Mouse (Mus musculus): Measurements from ENCODE around the gene Hnrnpa3. TPM values are rescaled to one million over a fixed set of nuclear protein-coding genes. Genes with fewer than 3 reads are reported as not detected.
"Not testable (repeated sequence)": the region's sequence is repeated elsewhere in the genome, so short reads cannot be mapped to it uniquely, and the experiment has no call there.

Gene Hnrnpa3
- polyA plus RNA-seq, 1 experiment from 2014 or later, result 254 TPM

- 92% methylated on average over 14 of the region's 14 CpGs for WGBS
- H3K4me2 ChIP-seq (ENCODE audit: low read depth, low read length); ATAC-seq: not testable (repeated sequence)
Measured at GRCm38 (mm10) chr2:75634431-75634830, 24.6 kb upstream of the Hnrnpa3 start.

GRCm38 (mm10) chr2:75636261-75637054 is 22.6 kb upstream of the Hnrnpa3 start:
- Histone ChIP-seq H3K4me3 (ENCODE audit: low read length) (no peak overlapping the region), H3K4me1 (ENCODE audit: control insufficient read depth, insufficient read depth, low read length) (peaks cover 8% of the 10 kb centered on the region), H3K27me3 (replicated peaks; ENCODE audit: control insufficient read depth, insufficient read depth, low read length) (no peaks in the 10 kb centered on the region), H3K36me3 (ENCODE audit: control insufficient read depth, insufficient read depth, low read length) (no peaks in the 10 kb centered on the region), H3K27ac (ENCODE audit: low read length) (no peak overlapping the region), H3K4me2 (ENCODE audit: low read depth, low read length) (no peak overlapping the region), H3K9ac (ENCODE audit: low read depth, low read length) (no peak overlapping the region), H3K9me3 (ENCODE audit: control insufficient read depth, low read length) (no peaks in the 10 kb centered on the region)
- ATAC-seq, result 0 out of 2 replicates have a peak, but pooled peaks have one; percentile 3
- 70% methylated on average over 6 of the region's 6 CpGs for WGBS

More at GRCm38 (mm10) chr2:75634431-75634830, 24.6 kb upstream of the Hnrnpa3 start:
- not testable (repeated sequence) for H3K36me3 ChIP-seq (ENCODE audit: control insufficient read depth, insufficient read depth, low read length); H3K27me3 ChIP-seq (replicated peaks; ENCODE audit: control insufficient read depth, insufficient read depth, low read length); H3K27ac ChIP-seq (ENCODE audit: low read length); H3K9ac ChIP-seq (ENCODE audit: low read depth, low read length); H3K9me3 ChIP-seq (ENCODE audit: control insufficient read depth, low read length); H3K4me1 ChIP-seq (ENCODE audit: control insufficient read depth, insufficient read depth, low read length); H3K4me3 ChIP-seq (ENCODE audit: low read length)

GRCm38 (mm10) chr2:75637055-75637304 is 22.1 kb upstream of the Hnrnpa3 start:
- not testable (repeated sequence) for H3K4me3 ChIP-seq (ENCODE audit: low read length); H3K27ac ChIP-seq (ENCODE audit: low read length); H3K36me3 ChIP-seq (ENCODE audit: control insufficient read depth, insufficient read depth, low read length); H3K27me3 ChIP-seq (replicated peaks; ENCODE audit: control insufficient read depth, insufficient read depth, low read length); H3K4me2 ChIP-seq (ENCODE audit: low read depth, low read length); H3K9ac ChIP-seq (ENCODE audit: low read depth, low read length); H3K4me1 ChIP-seq (ENCODE audit: control insufficient read depth, insufficient read depth, low read length); ATAC-seq; H3K9me3 ChIP-seq (ENCODE audit: control insufficient read depth, low read length)
- 78% methylated on average over 2 of the region's 2 CpGs for WGBS

GRCm38 (mm10) chr2:75637361-75637760 is 21.7 kb upstream of the Hnrnpa3 start:
- Histone ChIP-seq H3K9ac (ENCODE audit: low read depth, low read length) (no peak overlapping the region), H3K4me3 (ENCODE audit: low read length) (no peak overlapping the region), H3K27ac (ENCODE audit: low read length) (no peak overlapping the region), H3K4me1 (ENCODE audit: control insufficient read depth, insufficient read depth, low read length) (peaks cover 8% of the 10 kb centered on the region), H3K36me3 (ENCODE audit: control insufficient read depth, insufficient read depth, low read length) (no peaks in the 10 kb centered on the region), H3K27me3 (replicated peaks; ENCODE audit: control insufficient read depth, insufficient read depth, low read length) (no peaks in the 10 kb centered on the region), H3K4me2 (ENCODE audit: low read depth, low read length) (no peak overlapping the region), H3K9me3 (ENCODE audit: control insufficient read depth, low read length) (no peaks in the 10 kb centered on the region)
- no peak for ATAC-seq

- not testable (repeated sequence) for H3K4me1 ChIP-seq (ENCODE audit: control insufficient read depth, insufficient read depth, low read length); H3K9ac ChIP-seq (ENCODE audit: low read depth, low read length); H3K36me3 ChIP-seq (ENCODE audit: control insufficient read depth, insufficient read depth, low read length); H3K4me2 ChIP-seq (ENCODE audit: low read depth, low read length); H3K4me3 ChIP-seq (ENCODE audit: low read length); H3K27me3 ChIP-seq (replicated peaks; ENCODE audit: control insufficient read depth, insufficient read depth, low read length); H3K27ac ChIP-seq (ENCODE audit: low read length); ATAC-seq; H3K9me3 ChIP-seq (ENCODE audit: control insufficient read depth, low read length)
- 83% methylated on average over 6 of the region's 6 CpGs for WGBS
Measured at GRCm38 (mm10) chr2:75637822-75638221, 21.2 kb upstream of the Hnrnpa3 start.

GRCm38 (mm10) chr2:75639535-75639934 is 19.5 kb upstream of the Hnrnpa3 start:
- not testable (repeated sequence) for H3K4me2 ChIP-seq (ENCODE audit: low read depth, low read length); H3K4me1 ChIP-seq (ENCODE audit: control insufficient read depth, insufficient read depth, low read length); H3K9me3 ChIP-seq (ENCODE audit: control insufficient read depth, low read length); H3K27me3 ChIP-seq (replicated peaks; ENCODE audit: control insufficient read depth, insufficient read depth, low read length); ATAC-seq; H3K27ac ChIP-seq (ENCODE audit: low read length); H3K36me3 ChIP-seq (ENCODE audit: control insufficient read depth, insufficient read depth, low read length); H3K9ac ChIP-seq (ENCODE audit: low read depth, low read length)
- 0 out of 2 replicates have a peak overlapping the region, but pooled peaks have one; percentile 16 for H3K4me3 ChIP-seq (ENCODE audit: low read length)
- WGBS, result 5% methylated on average over 8 of the region's 12 CpGs

- 56% methylated on average over 4 of the region's 4 CpGs for WGBS
Measured at GRCm38 (mm10) chr2:75642312-75642711, 16.7 kb upstream of the Hnrnpa3 start.

GRCm38 (mm10) chr2:75642795-75643550 is 16.1 kb upstream of the Hnrnpa3 start:
- Histone ChIP-seq H3K27ac (ENCODE audit: low read length) (peak overlapping the region; percentile 26), H3K27me3 (replicated peaks; ENCODE audit: control insufficient read depth, insufficient read depth, low read length) (no peaks in the 10 kb centered on the region), H3K9ac (ENCODE audit: low read depth, low read length) (no peak overlapping the region), H3K4me3 (ENCODE audit: low read length) (no peak overlapping the region), H3K4me2 (ENCODE audit: low read depth, low read length) (no peak overlapping the region), H3K9me3 (ENCODE audit: control insufficient read depth, low read length) (no peaks in the 10 kb centered on the region), H3K4me1 (ENCODE audit: control insufficient read depth, insufficient read depth, low read length) (peaks cover 10% of the 10 kb centered on the region; the same call in 1 of the 2 replicates), H3K36me3 (ENCODE audit: control insufficient read depth, insufficient read depth, low read length) (no peaks in the 10 kb centered on the region)
- 68% methylated on average over 8 of the region's 8 CpGs for WGBS
- peak; percentile 79 for ATAC-seq

More at GRCm38 (mm10) chr2:75642312-75642711, 16.7 kb upstream of the Hnrnpa3 start:
- not testable (repeated sequence) for H3K36me3 ChIP-seq (ENCODE audit: control insufficient read depth, insufficient read depth, low read length); ATAC-seq; H3K27me3 ChIP-seq (replicated peaks; ENCODE audit: control insufficient read depth, insufficient read depth, low read length); H3K9me3 ChIP-seq (ENCODE audit: control insufficient read depth, low read length); H3K4me2 ChIP-seq (ENCODE audit: low read depth, low read length); H3K4me3 ChIP-seq (ENCODE audit: low read length); H3K27ac ChIP-seq (ENCODE audit: low read length); H3K4me1 ChIP-seq (ENCODE audit: control insufficient read depth, insufficient read depth, low read length); H3K9ac ChIP-seq (ENCODE audit: low read depth, low read length)

- no peak for ATAC-seq
- Histone ChIP-seq H3K4me2 (ENCODE audit: low read depth, low read length) (no peak overlapping the region), H3K9ac (ENCODE audit: low read depth, low read length) (no peak overlapping the region), H3K4me3 (ENCODE audit: low read length) (no peak overlapping the region), H3K27me3 (replicated peaks; ENCODE audit: control insufficient read depth, insufficient read depth, low read length) (no peaks in the 10 kb centered on the region), H3K9me3 (ENCODE audit: control insufficient read depth, low read length) (no peaks in the 10 kb centered on the region), H3K36me3 (ENCODE audit: control insufficient read depth, insufficient read depth, low read length) (no peaks in the 10 kb centered on the region), H3K4me1 (ENCODE audit: control insufficient read depth, insufficient read depth, low read length) (peaks cover 10% of the 10 kb centered on the region; the same call in 1 of the 2 replicates), H3K27ac (ENCODE audit: low read length) (no peak overlapping the region)
- 84% methylated on average over 6 of the region's 6 CpGs for WGBS
Measured at GRCm38 (mm10) chr2:75643950-75644349, 15.1 kb upstream of the Hnrnpa3 start.

All from intestine, embryonic 16.5 days (tissue).